Mouse (Mus musculus) liver, embryonic 11.5 days (tissue): ENCODE data around the gene Aanat. TPM values are rescaled to one million over a fixed set of nuclear protein-coding genes. Genes with fewer than 3 reads are reported as not detected.

Source experiments
- ATAC-seq: fragments of 200-750 bp; cut with Nextera tagmentation; replicated peaks from 2 replicates; pipeline ENCODE4 v1.8.0; 2017; ENCODE audit warnings: moderate number of reproducible peaks, mild to moderate bottlenecking, moderate TSS enrichment, moderate library complexity; ENCODE audit not compliant: low FRiP score
- DNase-seq: peaks from one replicate; pipeline ENCODE4 v3.0.0-alpha.2; 2017; ENCODE audit warnings: low spot score
- H3K27ac ChIP-seq: fragments of 300-500 bp; sonication (generic); 2 replicates; pipeline ENCODE4 v1.5.1; 2014; ENCODE audit warnings: mild to moderate bottlenecking, low read depth, low read length, control low read depth
- H3K27me3 ChIP-seq: fragments of 300-500 bp; sonication (generic); replicated peaks from 2 replicates; pipeline ENCODE4 v1.6.1; 2014; ENCODE audit warnings: low read length, mixed read lengths; ENCODE audit not compliant: control insufficient read depth, insufficient read depth
- H3K36me3 ChIP-seq: fragments of 300-500 bp; sonication (generic); 2 replicates; pipeline ENCODE4 v1.6.1; 2014; ENCODE audit warnings: mild to moderate bottlenecking, low read length, moderate library complexity, mixed read lengths; ENCODE audit not compliant: control insufficient read depth, insufficient read depth
- H3K4me1 ChIP-seq: fragments of 300-500 bp; sonication (generic); replicated peaks from 2 replicates; pipeline ENCODE4 v1.6.1; 2014; ENCODE audit warnings: low read length, mixed read lengths; ENCODE audit not compliant: control insufficient read depth, insufficient read depth
- H3K4me2 ChIP-seq: fragments of 300-500 bp; sonication (generic); 2 replicates; pipeline ENCODE4 v1.6.1; 2014; ENCODE audit warnings: mild to moderate bottlenecking, control low read depth, moderate library complexity
- H3K4me3 ChIP-seq: fragments of 300-500 bp; sonication (generic); 2 replicates; pipeline ENCODE4 v1.5.1; 2014; ENCODE audit warnings: low read depth, low read length, control low read depth
- H3K9ac ChIP-seq: fragments of 300-500 bp; sonication (generic); 2 replicates; pipeline ENCODE4 v1.6.1; 2014; ENCODE audit warnings: low read depth, low read length, control low read depth
- H3K9me3 ChIP-seq: fragments of 300-500 bp; sonication (generic); 2 replicates; pipeline ENCODE4 v1.6.1; 2016; ENCODE audit warnings: low read length, inconsistent platforms, mixed read lengths; ENCODE audit not compliant: control insufficient read depth
- WGBS: fragments of 180-500 bp; shearing (Covaris S2); extraction: QIAGEN DNeasy Blood & Tissue Kit; methylation state at CpG from one replicate; pipeline ENCODE4 v1.1.7; 2014; 5-methylcytosine and 5-hydroxymethylcytosine counted together
- polyA plus RNA-seq: library from polyadenylated mRNA; unstranded; fragments of >200 nt; fragmentation: Nextera tagmentation; extraction: Ambion mirVana; gene quantifications from 2 replicates; pipeline ENCODE4 v1.2.1, GENCODE M21; 2014

Aanat gene
- polyA plus RNA-seq, 1 experiment from 2014 or later, result not detected

DNA sequence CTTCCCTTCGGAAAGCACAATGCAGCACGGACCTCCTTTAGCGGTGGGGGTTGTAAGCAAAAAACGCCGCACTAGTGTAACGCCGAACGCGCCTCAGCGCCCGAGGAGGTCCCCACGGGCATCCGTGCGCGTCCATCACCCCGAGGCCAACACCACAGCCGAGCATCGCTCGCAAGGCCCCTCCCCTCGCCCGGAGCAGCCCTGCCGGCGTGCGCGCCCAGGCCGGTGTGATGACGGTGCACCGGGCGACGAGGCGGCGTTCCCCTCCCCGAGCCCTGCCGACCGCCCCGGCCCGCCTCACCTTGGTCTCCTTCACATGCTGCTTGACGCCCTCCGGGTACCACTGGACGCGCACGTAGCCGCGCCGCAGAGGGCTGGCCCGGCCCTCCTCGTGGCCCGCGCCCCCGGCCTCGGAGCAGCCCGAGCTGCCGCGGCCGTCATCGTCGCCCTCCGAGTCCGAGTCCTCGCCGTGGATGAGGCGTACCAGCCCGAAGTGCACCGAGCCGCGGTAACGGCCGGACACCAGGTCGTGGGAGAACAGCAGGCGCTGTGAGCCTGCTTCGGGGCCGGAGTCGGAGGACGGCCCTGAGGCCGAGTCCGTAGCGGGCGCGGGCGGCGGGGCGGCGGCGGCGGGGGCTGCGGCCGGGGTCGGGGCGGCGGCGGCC lies 5.4 kb upstream of the Aanat start:
- peak overlapping the region; percentile 98 for H3K4me3 ChIP-seq
- H3K27ac ChIP-seq, result peak overlapping the region; percentile 82
- DNase-seq (peak; percentile 70), ATAC-seq (peak; percentile 75)
- H3K36me3 ChIP-seq, result no peaks in the 10 kb centered on the region
- H3K9ac ChIP-seq, result peak overlapping the region; percentile 87
- no peaks in the 10 kb centered on the region for H3K9me3 ChIP-seq
- peak overlapping the region; percentile 99 for H3K4me2 ChIP-seq
- WGBS, result under 1% methylated on average over 88 of the region's 91 CpGs
- H3K27me3 ChIP-seq, result no peaks in the 10 kb centered on the region
- peaks cover 14% of the 10 kb centered on the region for H3K4me1 ChIP-seq

DNA sequence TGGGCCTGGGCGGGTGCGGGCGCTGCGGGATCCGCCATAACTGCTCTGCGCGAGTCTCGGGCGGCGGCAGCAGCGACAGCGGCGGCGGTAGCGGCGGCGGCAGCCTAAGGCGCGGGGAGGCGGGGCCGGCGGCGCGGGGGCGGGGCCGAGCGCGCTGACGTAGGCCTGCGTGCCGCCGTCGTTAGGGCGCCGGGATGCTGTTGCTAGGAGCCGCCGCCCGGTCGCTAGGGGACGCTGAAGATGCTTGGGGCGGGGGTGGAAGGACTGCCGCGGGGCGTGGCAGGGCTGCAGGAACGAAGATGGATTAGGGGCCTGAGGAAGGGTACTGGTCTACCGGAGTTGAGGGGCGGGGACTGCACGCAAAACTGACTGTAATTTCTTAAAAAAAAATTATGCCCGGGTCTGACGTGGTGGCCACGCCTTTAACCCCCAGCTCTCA lies 4.8 kb upstream of the Aanat start, which contains the start of gene Ube2o:
Ube2o (minus strand) TSS at position 72 of the 439 bp plus-strand sequence.
- peak within 1 kb of the TSS; percentile 98 for H3K4me3 ChIP-seq
- H3K27me3 ChIP-seq, result no peaks in the 10 kb centered on the region
- no peaks in the 10 kb centered on the region for H3K36me3 ChIP-seq
- peak within 1 kb of the TSS; percentile 87 for H3K9ac ChIP-seq
- peak within 1 kb of the TSS; percentile 99 for H3K4me2 ChIP-seq
- peak; percentile 86 for ATAC-seq
- peak; percentile 84 for DNase-seq
- WGBS, result under 1% methylated on average over 51 of the region's 51 CpGs
- H3K9me3 ChIP-seq, result no peaks in the 10 kb centered on the region
- H3K27ac ChIP-seq, result peak within 1 kb of the TSS; percentile 82
- peaks cover 14% of the 10 kb centered on the region for H3K4me1 ChIP-seq

DNA sequence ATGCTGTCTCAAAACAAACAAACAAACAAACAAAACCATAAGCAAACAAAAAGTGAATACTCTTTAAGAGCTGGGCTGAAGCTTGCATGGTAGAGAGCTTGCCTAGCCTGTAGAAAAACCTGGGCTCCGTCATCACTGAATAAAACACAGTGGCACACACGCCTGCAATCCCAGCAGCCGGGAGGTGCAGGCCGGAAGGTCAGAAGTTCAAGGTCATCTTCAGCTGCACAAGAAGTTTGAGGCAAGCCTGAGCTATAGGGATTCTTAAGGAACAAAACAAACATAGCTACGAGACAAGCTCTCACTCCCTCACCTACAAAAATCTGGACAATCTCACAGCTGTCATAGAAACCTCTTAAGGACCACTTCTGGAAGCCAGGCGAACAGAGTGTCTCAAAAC lies 550 bp upstream of the Aanat start:
- Histone ChIP-seq H3K27me3 (peaks cover 10% of the 10 kb centered on the region), H3K27ac (no peak overlapping the region), H3K4me3 (no peak overlapping the region), H3K36me3 (no peaks in the 10 kb centered on the region), H3K9ac (no peak overlapping the region), H3K4me2 (no peak overlapping the region), H3K9me3 (no peaks in the 10 kb centered on the region), H3K4me1 (peaks cover 11% of the 10 kb centered on the region)
- no peak for DNase-seq
- no peak for ATAC-seq
- 75% methylated on average over 6 of the region's 6 CpGs for WGBS

DNA sequence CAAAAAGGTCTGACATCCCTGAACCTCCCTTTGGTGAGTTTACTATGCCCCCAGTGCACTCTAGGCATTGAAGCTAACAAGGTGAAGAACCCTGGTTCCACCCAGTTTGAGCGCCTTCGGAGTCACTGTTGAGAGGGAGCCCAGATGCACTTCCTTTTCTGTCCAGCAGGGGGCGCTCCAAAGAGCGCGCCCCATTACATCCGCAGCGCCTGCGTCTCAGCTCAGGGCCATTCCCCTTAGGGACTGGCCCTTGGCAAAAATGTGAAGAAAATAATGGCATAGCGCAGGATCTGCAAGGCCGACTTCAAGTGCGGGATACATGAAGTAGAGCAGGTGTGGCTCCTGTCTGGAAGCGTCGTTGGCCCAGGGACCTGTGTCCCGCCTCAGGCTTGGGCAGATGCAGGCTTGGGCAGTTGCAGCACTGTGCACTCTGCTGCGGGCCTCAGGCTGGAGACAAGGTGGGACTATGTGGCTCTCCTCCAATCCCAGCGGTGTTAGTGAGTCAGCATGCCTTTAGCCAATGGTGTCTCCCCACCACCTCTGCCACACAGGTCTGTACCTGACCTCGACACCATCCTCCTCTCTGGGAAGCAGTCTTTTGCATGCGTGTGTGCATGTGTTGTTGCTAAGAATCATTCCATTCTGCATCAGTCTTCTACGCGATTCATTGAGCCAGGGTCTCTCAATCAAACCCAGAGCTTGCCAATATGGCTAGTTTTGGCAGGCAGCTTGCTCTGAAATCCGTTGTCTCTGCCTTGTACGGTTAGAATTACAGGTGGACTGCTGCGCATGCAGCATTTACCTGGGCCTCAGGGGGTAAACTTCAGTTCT lies 784 bp downstream of the Aanat start:
- Histone ChIP-seq H3K27ac (no peak overlapping the region), H3K4me3 (no peak overlapping the region), H3K27me3 (peaks cover 10% of the 10 kb centered on the region), H3K4me1 (peaks cover 11% of the 10 kb centered on the region), H3K9me3 (no peaks in the 10 kb centered on the region), H3K4me2 (peak overlapping the region; percentile 37), H3K9ac (no peak overlapping the region), H3K36me3 (no peaks in the 10 kb centered on the region)
- DNase-seq (peak; percentile 74), ATAC-seq (peak; percentile 65)
- 25% methylated on average over 23 of the region's 23 CpGs for WGBS

DNA sequence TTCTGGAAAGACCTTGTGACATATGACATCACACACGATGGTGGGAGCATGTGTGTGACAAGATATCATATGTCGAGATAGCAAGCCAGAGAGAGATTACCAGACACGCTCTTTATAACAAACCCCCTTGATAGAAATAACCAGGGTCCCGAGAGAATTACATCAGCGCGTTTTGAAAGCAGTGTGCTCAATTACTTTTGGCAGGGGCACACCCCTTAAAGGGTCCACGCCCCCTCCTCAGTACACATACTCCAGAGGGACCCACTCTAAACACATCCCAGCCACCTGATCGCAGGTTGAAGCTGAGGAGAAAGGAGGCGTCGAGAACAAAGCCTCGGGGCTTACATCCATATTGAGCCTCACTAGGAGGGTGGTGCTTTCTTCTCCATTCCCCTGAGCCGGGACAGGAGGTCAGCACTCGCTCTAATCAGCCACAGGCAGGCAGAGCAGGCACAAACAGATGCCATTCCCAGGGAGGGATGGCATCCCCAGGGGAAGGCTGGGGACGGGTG lies 2.8 kb downstream of the Aanat start:
- Histone ChIP-seq H3K4me2 (no peak overlapping the region), H3K4me1 (peaks cover 11% of the 10 kb centered on the region), H3K27ac (no peak overlapping the region), H3K36me3 (no peaks in the 10 kb centered on the region), H3K9me3 (no peaks in the 10 kb centered on the region), H3K4me3 (no peak overlapping the region), H3K9ac (peak overlapping the region; percentile 5; the same call in 1 of the 2 replicates), H3K27me3 (peaks cover 10% of the 10 kb centered on the region)
- no peak for DNase-seq
- no peak for ATAC-seq
- 35% methylated on average over 14 of the region's 14 CpGs for WGBS

DNA sequence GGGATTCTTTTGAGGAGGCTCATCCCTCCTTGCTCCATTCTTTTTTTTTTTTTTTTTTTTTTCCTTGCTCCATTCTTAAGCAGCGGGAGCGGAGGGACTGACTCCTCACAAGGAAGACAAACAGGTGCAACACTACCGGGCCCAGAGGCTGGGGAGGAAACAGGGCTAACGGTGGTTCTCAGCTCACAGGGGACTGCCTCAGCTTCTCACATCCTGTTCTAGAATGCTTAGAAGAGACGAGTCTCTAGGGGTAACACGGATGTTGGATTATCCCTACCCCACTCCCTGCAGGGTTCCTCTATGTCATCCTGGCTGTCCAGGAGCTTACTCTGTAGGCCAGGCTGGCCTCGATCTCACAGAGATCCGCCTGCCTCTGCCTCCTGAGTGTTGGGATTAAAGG lies 3.3 kb downstream of the Aanat start:
- Histone ChIP-seq H3K27ac (no peak overlapping the region), H3K4me3 (no peak overlapping the region), H3K27me3 (peaks cover 10% of the 10 kb centered on the region), H3K4me2 (no peak overlapping the region), H3K4me1 (peaks cover 11% of the 10 kb centered on the region), H3K9me3 (no peaks in the 10 kb centered on the region), H3K9ac (no peak overlapping the region), H3K36me3 (no peaks in the 10 kb centered on the region)
- ATAC-seq (no peak), DNase-seq (no peak)
- 50% methylated on average over 8 of the region's 8 CpGs for WGBS

DNA sequence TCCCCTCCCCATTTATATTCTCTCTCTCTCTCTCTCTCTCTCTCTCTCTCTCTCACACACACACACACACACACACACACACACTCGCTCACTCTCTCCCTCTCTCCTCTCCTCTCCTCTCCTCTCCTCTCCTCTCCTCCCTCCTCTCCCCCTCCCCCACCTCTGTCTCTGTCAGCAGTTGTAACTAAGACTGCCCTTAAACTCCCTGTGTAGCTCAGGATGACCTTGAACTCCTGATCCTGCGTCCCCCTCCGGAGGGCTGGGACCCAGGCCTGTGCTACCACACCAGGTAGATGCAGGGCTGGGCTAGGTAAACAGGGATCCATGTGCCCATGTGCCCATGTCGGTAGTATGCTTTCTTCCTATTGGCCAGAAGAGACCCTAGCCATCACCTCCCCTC lies 5.4 kb downstream of the Aanat start:
- no peak overlapping the region for H3K27ac ChIP-seq
- DNase-seq, result no peak
- ATAC-seq, result no peak
- peaks cover 10% of the 10 kb centered on the region for H3K27me3 ChIP-seq
- H3K4me3 ChIP-seq, result no peak overlapping the region
- 73% methylated on average over 4 of the region's 4 CpGs for WGBS
- no peaks in the 10 kb centered on the region for H3K9me3 ChIP-seq
- H3K9ac ChIP-seq, result no peak overlapping the region
- peaks cover 11% of the 10 kb centered on the region for H3K4me1 ChIP-seq
- no peaks in the 10 kb centered on the region for H3K36me3 ChIP-seq
- H3K4me2 ChIP-seq, result no peak overlapping the region

DNA sequence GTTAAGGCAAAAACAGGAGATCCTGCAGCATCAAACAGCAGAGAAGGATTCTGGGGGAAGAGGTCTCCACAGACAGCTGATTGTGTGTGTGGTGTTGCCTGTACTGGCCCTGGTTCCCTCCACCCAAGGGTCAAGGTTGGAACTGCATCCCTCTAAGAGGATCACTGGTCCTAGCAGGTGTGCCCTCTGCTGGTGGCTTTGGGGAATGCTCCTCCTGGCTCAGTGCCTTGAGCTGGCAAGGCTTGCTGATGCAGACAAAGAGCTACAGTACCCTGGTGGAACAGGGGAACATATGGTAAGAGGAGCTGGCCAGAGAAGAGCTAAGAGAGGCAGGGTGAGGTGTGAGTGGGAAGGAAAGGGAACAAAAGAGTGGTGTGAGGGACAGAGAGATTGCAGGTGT lies 6.2 kb downstream of the Aanat start:
- Histone ChIP-seq H3K27me3 (peaks cover 7% of the 10 kb centered on the region), H3K27ac (no peak overlapping the region), H3K4me3 (no peak overlapping the region), H3K36me3 (no peaks in the 10 kb centered on the region), H3K4me1 (peaks cover 7% of the 10 kb centered on the region; the same call in 1 of the 2 replicates), H3K9ac (no peak overlapping the region), H3K4me2 (no peak overlapping the region), H3K9me3 (no peaks in the 10 kb centered on the region)
- ATAC-seq (peak; percentile 76), DNase-seq (peak; percentile 85)
